Mouse (Mus musculus) CD4-positive, CD25-positive, alpha-beta regulatory T cell, adult 4 months (primary cell): ENCODE results near the gene Eif4h. TPM values are rescaled to one million over a fixed set of nuclear protein-coding genes. Genes with fewer than 3 reads are reported as not detected.

Source experiments
- polyA plus RNA-seq, 2 experiments: library from polyadenylated mRNA; unstranded; fragments of 100-300 nt; shearing (Covaris generic); gene quantifications; one replicate each; pipeline ENCODE4 v1.2.1; 2017

Gene Eif4h
- polyA plus RNA-seq, 2 experiments from 2014 or later: 94.2 to 96.9 TPM

Other genes with a start within 250 kb of the Eif4h start
- 1 to 10 TPM; 6.0 to 8.0 TPM for gene Gtf2ird1, start 182.8 kb downstream of the Eif4h start, polyA plus RNA-seq
- gene Clip2, start 87.1 kb downstream of the Eif4h start, polyA plus RNA-seq: under 1 TPM; 0.52 to 0.54 TPM
- gene Syna, start 79.3 kb downstream of the Eif4h start, polyA plus RNA-seq: under 1 TPM in 1 of 2 experiments, not detected in 1; 0.60 TPM
- gene Rfc2, start 58.1 kb downstream of the Eif4h start, polyA plus RNA-seq: 100 to 1,000 TPM; 134 to 185 TPM
- gene Lat2, start 24.5 kb downstream of the Eif4h start, polyA plus RNA-seq: 10 to 100 TPM in 1 of 2 experiments, 1 to 10 TPM in 1; 6.2 to 15.8 TPM
- gene Limk1, start 49.1 kb upstream of the Eif4h start, polyA plus RNA-seq: 1 to 10 TPM; 3.8 to 6.9 TPM
- gene Eln, start 107.8 kb upstream of the Eif4h start, polyA plus RNA-seq: not detected